Mouse (Mus musculus) right cerebral cortex, postnatal 36 days (tissue): Measurements from ENCODE around the gene Slc17a2.

Source experiments
- DNase-seq, 2 experiments: peaks; one replicate each; pipeline ENCODE4 v3.0.0; 2022; ENCODE audit warnings: low spot score in 2 of 2, mixed read lengths in 1 of 2

Gene Slc17a2

GRCm38 (mm10) chr13:23792520-23792919, 14.3 kb upstream of the Slc17a2 start:
- peak in 1 of 2 experiments; percentile 7 for DNase-seq

DNA sequence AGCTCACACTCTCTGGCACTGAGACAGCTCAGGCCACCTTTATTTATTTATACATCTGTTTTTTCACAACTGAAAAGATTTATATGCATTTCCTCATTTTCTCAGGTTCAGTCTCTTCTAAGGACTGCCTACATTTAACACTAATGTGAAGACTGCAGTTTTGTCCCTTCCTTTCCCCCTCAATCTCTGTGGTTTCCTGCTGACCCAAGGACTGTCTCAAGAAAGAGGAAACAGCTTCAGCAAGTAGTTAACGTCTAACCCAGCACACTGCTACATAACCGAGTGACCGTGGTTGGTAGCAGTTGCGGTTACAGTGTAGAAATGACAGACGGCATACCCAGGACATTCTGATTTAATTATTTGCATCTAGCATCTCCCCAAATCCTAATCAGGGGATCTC, 7.4 kb upstream of the Slc17a2 start:
- no peak for DNase-seq

DNA sequence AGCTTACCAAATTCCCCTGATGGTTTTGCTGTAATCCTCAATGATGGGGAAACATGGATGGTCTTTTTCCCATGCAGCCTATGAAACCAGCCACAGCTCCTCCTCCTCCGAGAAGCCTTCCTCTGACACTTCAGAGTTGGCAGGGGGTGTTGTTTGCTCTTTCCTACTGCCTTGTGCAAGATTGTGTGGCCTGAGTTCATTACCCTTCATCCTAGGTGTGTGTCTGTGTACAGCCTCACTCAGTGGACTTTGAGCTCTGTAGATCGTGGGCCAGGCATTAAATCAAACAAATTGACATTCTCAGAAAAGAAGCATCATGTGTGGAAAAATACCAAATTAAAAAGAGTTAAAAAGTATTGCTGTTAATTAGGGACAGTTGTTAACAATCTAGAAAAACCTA, 2.3 kb upstream of the Slc17a2 start:
- DNase-seq: no peak

- no peak for DNase-seq
Observed at GRCm38 (mm10) chr13:23816148-23816547, 9.4 kb downstream of the Slc17a2 start.

- no peak for DNase-seq
Observed at GRCm38 (mm10) chr13:23820179-23820940, 13.6 kb downstream of the Slc17a2 start.

- DNase-seq: no peak
Observed at GRCm38 (mm10) chr13:23822213-23822612, 15.4 kb downstream of the Slc17a2 start.

DNA sequence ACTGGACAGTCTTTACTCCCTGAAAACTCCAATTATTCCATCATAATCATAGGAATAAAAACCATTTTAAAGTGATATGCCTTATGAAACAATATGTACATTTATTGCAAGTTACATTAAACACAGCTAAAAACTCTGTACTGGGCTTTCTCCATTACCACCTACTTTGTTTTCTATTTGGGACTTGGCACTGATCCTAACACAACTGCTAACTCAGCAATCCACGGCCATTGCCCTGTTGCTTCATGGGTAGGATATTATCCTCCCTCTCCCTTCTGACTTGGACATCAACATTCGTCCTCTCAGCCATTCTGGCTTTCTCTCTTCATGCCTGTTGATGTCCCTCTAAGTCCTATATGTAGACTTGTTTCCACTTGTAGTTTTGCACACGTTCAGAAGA, 19.8 kb downstream of the Slc17a2 start:
- no peak for DNase-seq

- DNase-seq: no peak
Observed at GRCm38 (mm10) chr13:23833053-23833452, 26.3 kb downstream of the Slc17a2 start.

DNA sequence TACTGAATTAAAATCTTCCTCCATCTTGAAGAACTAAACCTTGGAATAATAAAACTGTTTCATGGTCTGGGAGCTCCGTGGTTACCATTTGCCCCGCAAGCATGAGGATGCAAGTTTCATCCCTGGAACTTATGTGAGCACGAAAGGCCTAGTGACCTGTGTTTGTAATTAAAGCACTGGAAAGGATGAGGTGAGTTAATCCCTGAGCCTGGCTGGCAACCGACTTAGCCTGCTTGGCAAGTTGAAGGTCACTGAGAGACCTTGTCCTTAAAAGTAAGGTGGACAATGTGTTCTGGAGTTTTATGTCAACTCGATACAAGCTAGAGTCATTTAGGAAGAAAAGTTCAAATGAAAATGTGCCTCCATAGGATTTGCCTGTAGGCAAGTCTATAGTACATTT, 28.0 kb downstream of the Slc17a2 start:
- DNase-seq: no peak

DNA sequence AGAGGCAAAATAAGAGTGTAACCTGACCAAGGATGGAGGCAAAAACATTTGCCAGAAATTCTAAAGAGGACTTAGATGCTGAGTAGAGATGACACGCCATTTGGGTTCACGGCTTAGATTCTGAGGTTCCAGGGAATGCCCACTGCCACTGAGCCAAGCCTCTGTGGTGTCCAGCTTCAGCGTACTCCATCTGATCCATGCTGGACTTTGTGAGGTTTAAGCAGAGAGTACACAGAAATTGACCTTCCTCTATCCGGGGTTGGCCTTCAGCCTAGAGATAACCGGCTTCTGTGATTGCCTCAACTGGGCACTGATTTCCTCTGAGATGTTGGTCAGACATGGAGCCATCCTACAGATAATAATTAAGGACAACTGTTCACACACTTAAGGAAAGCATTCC, 29.8 kb downstream of the Slc17a2 start:
- no peak for DNase-seq

GRCm38 (mm10) chr13:23839308-23839707, 32.5 kb downstream of the Slc17a2 start, which contains the start of gene Slc17a3:
Gene Slc17a3 (plus strand): TSS chr13:23839434.
- no peak for DNase-seq

GRCm38 (mm10) chr13:23845851-23846250, 39.1 kb downstream of the Slc17a2 start:
- no peak for DNase-seq

DNA sequence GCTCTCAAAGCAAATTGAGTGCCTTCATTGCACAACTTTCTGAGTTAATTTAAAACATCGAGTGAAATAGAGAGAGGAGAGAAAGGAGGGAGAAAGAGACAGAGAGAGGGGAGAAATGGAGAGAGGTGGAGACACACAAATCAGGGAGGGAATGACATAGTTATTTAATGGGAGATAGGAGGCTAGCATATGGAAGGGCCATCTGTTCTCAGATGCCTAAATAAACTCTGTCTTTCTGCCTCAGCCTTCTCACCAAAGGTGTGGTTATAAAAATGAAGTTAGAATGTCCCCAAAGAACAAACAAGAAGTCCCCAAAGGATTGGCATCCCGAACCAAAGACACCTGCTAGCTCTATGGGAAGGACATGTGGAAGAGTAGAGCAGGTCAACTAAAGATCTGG, 42.5 kb downstream of the Slc17a2 start:
- peak in 1 of 2 experiments; percentile 38 for DNase-seq

- no peak for DNase-seq
Observed at GRCm38 (mm10) chr13:23856401-23856800, 49.6 kb downstream of the Slc17a2 start.

DNA sequence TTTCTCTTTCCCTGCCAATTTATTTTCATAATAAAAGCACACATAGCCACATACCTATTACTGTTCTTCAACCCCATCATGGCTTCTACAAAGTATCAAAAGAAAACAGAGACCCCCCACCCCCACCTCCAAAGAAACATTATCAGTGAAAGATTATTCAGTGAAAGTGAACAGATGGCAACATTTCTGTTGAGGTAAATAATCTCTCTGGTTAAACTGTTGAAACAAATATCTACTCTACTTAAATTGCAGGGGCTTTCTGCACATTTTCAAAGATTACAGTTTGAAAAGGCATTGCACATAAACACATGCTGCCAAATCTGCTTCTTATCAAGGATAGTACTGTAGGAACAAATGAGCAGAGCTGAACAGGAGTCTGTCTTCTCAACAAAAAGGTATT, 55.0 kb downstream of the Slc17a2 start:
- DNase-seq: no peak

DNA sequence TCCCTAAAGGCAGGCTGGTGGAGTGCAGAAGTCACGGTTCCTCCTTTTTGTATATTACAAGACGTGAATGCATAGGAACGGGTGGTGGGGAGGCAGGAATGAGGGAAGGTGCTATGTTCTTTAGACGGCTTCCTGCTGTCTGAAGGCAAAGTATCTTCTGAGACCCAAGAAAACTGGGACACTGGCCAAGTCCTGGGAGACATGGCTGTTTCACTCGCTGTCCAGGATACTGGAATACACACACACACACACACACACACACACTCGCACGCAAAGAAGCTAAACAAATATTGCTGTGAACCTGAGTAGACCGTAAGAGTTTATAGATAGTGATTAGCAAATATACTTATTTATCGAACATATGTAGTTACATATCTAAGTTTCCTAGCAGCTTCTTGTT, 57.9 kb downstream of the Slc17a2 start:
- no peak for DNase-seq

DNA sequence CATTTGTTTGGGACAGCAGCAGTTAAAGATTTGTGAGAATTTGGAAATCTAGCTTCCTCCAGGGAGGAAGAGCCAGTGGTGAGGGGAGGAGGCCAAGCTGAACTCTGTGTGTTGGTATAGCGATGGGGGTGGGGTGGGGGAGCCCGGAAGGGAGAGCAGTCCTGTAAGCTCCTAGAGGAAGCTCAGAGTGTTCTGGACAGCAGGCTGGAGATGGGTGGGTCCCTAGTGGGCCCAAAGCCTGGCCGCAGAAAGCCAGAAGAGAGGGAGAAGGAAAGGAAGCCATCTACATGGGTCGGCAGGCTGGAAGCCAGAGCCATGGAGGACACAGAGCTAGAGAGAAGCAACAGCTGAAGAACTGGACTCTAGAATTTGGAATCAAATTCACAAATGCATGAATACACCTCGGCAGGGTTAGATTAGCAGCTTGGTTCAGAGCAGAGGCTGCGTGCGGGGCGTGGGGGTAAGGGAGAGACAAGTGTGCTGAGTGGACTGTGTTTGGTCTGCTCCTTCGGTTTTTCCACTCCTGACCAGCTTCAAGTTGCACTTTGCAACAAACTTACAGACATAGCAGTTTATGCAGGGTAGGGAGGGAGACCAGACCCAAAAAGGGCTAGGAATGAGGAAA, 59.4 kb downstream of the Slc17a2 start:
- DNase-seq: no peak

DNA sequence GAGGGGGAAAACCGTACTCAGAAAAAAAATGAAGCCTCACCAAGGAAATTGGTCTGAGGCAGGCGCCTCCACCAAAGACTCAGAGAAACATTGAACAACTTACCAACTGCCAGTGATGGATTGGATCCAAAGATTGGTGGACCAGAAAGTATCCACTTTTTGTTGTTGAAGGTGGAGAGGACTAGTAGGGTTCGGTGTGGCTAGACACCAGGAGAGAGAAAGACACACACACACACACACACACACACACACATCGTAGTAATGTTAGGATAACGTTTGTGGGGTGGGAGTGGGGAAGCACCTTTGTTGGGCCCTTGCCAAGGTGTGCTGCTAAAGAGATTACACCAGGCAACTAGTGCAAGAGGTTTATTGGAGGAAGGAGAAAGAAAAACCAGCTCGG, 60.2 kb downstream of the Slc17a2 start:
- no peak for DNase-seq

DNA sequence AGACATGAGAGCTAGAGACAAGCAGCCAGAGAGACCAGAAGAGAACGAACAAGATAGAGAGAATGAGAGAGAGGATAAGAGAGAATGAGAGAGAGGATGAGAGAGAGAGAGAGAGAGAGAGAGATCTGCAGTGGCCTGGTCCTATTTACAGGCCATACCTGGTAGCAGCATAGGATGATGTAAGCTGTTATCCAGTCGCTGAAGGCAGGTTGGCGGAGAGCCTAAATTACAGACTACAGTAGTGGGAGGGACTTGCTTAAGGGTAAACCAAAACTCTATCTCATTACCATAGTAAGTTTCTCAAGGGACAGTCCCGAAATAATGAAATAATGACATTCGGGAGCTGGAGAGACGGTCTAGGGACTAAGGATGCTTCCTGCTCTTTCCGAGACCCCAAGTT, 60.6 kb downstream of the Slc17a2 start, which contains the start of gene Slc17a1:
Gene Slc17a1, plus strand, starts transcription at position 346 of the 400 bp plus-strand sequence.
- DNase-seq: no peak

DNA sequence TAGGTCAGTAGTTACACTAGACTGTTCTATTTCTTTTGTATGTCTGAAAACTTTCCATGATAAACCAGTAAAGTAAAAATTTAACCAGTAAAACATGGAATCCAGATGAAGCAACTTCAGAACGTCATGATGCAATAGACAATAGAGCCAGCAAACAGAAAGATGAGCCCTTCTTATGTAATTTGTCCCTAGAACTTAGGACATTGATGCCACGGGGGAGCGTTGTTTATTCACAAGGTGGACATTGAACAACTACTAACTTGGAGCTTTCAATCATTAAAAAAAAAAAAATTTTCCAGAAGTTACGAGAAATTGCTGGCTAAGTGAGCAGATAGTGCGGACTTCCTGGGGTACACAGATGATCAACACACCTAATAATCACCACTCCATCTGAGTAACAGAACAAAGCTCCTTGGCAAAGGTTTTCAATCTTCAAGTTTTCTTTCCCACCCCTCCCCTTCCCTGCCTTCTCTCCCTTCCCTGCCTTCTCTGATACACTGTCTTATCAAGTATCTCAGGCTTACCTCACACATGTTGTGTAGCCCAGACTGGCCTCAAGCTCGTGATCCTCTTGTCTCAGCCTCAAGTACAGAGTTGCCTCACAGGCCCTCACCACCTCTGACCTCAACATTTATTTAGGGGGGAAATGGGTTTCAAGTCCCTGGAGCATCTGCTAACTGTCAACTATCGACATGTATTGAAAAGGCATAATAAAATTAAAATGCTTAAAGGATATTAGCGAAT, 62.2 kb downstream of the Slc17a2 start:
- no peak for DNase-seq

- no peak for DNase-seq
Observed at GRCm38 (mm10) chr13:23869996-23870395, 63.2 kb downstream of the Slc17a2 start.

DNA sequence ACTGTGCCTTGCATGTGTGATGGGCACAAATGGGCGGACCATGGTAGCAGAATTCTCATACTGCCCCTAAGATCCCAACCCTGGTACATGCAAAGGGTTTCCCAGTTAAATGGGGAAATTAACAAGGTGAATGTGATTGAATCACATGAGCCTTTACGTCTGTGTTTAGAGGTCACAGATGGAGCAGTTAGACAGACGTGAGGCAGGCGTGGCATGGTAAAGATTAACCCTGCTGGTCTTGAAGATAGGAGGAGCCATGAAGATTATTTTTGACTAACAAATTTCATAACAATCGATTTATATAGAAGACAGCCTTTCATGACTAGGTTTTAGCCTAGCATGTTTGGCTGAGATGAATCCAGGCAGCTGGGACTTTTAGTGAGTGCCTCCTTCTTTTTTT, 66.3 kb downstream of the Slc17a2 start:
- no peak for DNase-seq
